Mouse (Mus musculus): ENCODE data around the gene Wdfy1.

DNA sequence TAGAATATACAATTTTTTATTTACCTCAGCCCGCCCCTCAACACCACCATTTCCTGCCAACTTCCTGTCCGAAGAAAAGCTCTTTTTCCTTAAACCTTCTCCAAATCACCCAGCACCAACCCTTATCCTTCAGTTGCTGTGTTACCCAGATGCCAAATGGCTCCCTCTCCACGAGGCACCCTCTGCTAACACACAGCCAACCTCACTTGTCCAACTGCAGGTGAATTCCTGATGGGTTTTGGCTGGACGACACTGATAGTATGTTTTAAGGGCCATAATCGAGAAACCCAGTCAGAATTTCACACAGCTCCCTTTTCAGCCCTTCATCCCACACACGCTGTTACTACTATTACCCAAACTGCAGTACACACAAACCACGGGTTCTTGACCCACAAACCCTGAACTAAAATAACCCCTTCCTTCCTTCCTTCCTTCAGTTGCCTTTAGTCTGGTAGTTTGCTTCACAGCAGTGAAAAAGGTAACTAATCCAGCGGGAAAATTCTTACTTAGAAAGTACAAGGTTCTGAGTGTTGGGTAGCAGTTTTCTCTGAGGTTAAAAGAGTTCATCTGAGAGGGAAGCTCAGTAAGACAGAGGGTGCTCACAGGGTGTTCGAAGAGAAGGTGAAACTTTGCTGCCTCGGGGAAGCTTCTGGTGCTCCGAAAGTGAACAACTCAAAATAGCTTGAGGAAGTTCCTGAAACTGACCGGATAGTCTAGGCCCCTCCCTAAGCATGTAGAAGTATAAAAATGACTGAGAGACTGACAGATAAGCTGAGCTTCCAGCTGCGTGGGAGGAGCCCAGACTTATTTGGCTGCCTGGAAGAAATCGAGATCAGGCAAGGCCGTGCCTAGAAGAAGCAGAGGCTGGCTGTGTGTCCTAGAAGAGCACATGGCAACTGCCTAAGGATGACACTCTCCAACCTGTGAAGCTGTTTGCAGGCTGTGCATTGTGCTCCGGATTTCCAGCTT, 13.4 kb downstream of the Wdfy1 start:
- TF ChIP-seq POLR2A (IDR thresholded peaks at IDR 0.05; ENCODE audit: borderline replicate concordance, control insufficient read depth, low read depth, low read length) (no peak), CTCF (IDR thresholded peaks at IDR 0.05; ENCODE audit: control insufficient read depth, insufficient read depth, low read length) (no peak)

All from bone marrow, adult 2 months (tissue).